Mouse (Mus musculus) testis, adult 2 months (tissue): Measurements from ENCODE around the gene Tssk1.

Experiments used
- CTCF ChIP-seq: fragments of 200-500 bp; IDR thresholded peaks from 2 replicates; pipeline ENCODE4 v1.5.1; 2012; ENCODE audit warnings: low read depth, mild to moderate bottlenecking, inconsistent platforms, low read length, moderate library complexity; ENCODE audit not compliant: control insufficient read depth, insufficient read depth, insufficient replicate concordance
- POLR2A ChIP-seq: fragments of 200-500 bp; IDR thresholded peaks from 2 replicates; pipeline ENCODE4 v1.6.1; 2012; ENCODE audit warnings: low read depth, mild to moderate bottlenecking, inconsistent platforms, low read length, moderate library complexity; ENCODE audit not compliant: control insufficient read depth

GRCm38 (mm10) chr16:17933594-17934444, 39.8 kb downstream of the Tssk1 start:
- TF ChIP-seq CTCF (no peak), POLR2A (no peak)
